Mouse (Mus musculus) frontal cortex, postnatal 36 days (tissue): Measurements from ENCODE around the gene Arhgap35.

Source experiments
- DNase-seq, 2 experiments: peaks; one replicate each; pipeline ENCODE4 v3.0.0; 2022; ENCODE audit warnings: low spot score in 2 of 2

Arhgap35 gene

DNA sequence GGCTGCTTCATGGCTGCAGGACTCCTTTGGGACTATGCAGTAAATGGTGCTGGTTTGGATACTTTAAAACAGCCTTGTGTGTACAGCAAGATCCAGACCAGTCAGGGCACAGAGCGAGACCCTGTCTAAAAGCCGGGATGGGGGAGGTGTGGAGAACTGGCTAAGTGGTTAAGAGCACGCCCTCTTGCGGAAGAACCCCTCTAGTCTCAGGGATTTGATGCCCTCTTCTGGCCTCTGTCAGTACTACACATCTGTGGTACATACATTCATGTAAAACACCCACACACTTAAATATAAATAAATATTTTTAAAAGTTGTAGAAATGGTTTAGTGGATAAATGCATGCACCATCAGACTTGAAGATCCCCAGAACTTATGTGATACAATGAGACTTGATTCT lies 148.2 kb downstream of the Arhgap35 start:
- DNase-seq: no peak

DNA sequence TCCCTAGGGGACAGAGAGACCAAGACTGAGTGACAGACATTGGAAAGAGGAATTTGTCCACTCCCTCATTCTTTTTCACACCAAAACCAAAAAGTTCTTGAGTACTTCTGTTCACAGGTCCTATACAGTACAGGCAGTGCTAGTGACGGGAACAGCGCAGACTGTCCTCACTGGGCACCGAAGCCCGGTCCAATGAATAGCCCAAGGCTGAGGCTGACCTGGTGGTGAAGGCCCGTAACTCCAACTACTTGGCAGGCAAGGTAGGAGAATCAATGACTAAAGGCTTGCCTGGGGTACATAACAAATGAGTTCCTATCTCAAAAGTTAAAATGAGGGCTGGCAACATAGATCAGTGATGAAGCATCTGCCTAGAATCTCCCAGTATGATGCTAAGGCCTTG lies 149.2 kb downstream of the Arhgap35 start:
- DNase-seq: no peak

DNA sequence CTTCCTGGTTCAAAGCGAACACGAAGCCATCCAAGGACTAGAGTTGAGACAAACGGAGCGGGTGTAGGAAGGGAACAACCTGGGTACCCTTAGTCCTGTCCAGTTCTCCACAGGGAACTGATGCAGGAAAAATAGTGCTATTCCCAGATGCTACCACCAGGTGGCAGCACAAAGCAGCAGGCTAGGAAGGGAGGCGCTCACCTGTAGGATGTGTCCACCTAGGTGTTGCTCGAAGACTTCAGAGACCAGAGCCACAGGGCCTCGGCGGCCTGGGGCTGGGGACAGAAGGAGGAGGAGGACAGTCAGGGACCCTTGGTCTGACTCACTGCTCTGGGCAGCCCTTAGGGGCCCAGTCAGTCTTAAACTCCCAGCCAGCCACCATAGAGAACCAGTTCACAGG lies 149.6 kb downstream of the Arhgap35 start:
- peak; percentile 68 to 77 for DNase-seq

DNA sequence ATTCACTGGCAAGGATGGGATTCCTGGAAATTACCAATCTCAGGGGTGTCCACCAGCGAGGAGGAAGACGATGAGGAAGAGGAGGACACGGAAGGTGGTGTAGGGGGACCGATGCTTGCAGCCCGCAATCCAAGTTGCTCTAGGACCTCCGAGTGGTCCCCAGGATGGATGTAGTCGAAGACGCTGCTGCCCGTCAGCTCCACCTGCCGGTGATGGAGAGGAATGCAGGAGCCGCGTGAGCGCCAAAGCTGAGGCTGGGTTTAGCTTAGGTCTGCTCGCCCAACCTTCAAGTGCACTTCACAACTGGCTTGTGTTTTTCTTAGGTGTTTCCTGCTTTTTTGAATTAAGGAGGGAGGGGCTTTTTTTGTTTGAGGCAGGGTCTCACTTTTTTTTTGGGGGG lies 151.6 kb downstream of the Arhgap35 start:
- peak; percentile 82 to 87 for DNase-seq

DNA sequence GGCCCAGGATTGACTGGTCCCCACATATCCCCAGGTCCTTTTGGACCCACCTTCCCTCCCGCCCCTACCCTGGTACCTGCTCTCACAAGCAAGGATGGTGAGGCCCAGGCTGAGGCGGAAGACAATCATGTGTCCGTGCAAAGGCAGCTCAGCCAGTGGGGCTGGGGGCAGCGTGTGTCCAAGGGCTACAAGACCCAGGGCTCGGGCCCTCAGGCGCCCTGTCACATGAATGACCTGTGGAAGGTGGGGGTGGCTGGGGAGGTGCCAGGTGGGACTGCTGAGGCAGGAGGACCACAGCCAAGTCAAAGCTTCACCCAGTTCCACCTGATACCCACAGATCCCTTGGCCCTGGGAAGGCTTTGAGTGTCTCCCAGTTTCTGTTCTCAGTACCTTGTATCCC lies 153.1 kb downstream of the Arhgap35 start:
- no peak for DNase-seq

DNA sequence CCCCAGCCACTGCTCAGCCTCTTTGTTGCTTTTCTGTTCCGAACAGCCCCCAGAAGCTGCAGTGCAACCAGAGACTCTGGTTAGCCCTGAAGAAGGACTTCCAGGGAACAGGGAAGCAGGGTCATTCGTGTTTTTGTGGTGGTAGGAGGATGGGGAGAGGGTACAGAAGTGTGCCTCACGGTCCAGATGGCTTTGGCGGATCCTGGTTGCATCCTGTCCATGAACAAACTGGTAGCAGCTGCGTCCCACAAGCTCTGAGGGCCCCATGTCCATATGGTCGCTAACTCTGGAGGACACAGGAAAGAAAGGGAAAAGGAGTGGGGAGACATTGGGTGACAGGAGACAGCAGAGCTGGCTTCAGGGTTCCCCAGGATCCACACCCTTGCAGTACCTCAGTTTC lies 153.6 kb downstream of the Arhgap35 start:
- DNase-seq: no peak

DNA sequence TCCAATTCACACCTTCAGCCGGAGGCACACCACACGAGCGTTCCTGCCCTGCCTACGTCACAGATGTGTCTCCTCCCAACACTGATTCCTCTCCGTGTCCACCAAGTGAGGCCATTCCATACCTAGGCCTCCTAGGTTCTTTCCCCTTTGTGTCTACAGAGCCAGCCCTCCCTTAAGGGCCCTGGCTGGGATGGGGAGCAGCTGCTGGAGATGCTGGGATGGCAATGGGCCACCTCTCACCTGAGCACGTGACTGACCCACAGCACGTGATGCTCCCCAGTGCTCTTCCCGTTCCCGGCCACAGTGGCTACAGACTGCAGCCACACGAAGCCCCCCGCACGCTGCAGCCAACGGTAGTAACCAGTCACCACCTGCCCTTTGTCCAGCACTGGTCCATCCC lies 154.2 kb downstream of the Arhgap35 start:
- DNase-seq: no peak

DNA sequence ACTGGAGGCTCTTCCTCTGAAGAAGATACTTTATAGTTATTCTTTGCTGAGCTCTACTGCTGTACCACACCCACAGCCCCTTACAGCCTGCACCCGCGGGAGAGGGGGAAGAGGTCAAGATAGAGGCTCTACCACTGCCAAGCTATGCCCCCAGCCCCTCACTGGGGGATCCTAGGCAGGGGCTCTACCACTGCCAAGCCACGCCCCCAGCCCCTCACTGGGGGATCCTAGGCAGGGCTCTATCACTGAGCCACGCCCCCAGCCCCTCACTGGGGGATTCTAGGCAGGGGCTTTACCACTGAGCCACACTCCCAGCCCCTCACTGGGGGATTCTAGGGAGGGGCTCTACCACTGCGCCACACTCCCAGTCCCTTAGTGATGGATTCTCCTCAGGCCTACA lies 158.5 kb downstream of the Arhgap35 start:
- DNase-seq: no peak

DNA sequence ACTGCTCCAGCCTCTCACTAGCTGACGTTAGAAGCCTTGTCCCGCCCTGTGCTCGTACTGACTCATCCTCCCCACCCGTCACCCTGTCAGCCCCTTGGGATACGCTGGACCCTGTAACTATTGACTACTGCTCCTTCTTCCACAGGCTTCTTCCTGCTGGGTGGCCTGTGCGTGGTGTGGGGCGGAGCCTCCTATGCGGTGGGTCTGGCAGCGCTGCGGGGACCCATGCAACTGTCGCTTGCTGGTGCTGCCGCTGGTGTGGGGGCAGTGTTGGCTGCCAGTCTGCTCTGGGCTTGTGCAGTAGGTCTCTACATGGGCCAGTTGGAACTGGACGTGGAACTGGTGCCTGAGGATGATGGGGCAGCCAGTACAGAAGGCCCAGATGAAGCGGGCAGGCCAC lies 159.8 kb downstream of the Arhgap35 start:
- DNase-seq: no peak

DNA sequence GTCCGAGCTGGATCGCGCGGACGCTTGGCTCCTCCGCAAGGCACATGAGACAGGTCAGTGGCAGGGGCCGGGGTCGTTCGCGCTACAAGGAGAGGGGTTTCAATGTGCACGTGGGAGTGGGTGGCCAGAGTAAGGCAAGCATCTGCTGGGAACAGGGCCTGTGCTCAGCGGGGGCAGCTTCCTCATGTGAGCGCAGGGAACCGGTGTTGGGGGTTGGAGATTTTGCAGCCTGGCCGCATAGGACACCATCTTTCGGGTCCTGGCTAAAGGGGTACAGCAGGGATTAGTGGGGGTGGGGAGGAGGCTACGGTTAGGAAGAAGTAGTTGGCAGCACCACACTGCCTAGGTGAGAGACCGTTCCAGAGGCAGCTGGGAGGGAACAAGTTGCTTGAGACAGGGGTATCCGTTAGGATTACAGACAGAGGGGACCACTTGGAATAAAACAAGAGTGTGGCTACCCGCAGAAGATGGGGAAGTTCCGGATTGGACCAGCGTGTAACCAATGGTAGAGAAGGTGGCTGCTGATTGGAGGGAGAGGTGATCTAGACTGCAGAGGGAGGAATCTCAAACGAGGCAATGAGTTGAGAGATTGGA lies 161.6 kb downstream of the Arhgap35 start:
- peak; percentile 65 to 72 for DNase-seq

DNA sequence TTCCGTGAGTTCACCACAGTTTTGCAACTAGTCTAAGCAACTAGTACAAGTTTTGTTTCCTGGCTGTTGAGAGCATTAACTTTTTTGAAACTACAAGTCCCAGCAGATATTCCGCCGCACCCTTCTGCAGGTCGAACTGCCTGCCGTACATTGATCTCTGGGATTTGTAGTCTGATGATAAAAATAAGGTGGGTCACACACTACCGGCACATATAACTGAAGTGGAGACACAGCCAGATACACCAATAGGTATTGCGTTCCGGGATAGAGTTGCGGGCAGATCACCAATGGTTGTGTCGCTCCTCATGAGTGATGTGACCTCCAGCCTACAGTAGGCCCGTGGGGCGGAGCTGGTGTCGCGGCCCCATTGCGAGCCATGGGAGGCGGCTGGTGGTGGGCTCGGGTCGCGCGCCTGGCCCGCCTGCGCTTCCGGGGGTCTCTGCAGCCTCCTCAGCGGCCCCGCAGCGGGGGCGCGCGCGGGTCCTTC lies 162.2 kb downstream of the Arhgap35 start, which contains the start of gene Tmem160:
Gene Tmem160, plus strand, starts transcription at position 193 of the 487 bp plus-strand sequence.
- DNase-seq: peak; percentile 86 to 95

DNA sequence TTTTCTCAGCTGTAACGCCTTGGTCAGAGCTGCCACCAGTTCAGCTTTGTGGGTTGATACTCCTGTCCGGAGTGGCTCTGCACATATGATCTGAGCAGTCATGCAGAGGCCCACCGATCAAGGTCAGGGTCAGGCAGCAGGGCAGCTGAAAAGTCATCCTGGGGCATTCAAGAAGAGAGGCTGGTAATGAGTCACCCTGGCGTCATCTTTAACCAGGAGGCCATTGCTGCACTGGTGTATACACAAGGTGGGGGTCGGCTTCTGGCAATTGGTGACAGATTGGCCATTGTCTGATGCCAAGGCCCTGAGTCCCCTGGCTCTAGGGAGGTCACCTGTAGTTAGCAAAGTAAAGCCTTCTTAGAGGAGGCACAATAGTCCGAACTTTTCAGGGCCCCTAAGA lies 163.1 kb downstream of the Arhgap35 start:
- DNase-seq: no peak
